Mouse (Mus musculus): ENCODE results near the gene Slc6a1. TPM values are rescaled to one million over a fixed set of nuclear protein-coding genes. Genes with fewer than 3 reads are reported as not detected.
"Not testable (repeated sequence)": the region's sequence is repeated elsewhere in the genome, so short reads cannot be mapped to it uniquely, and the experiment has no call there.

The Slc6a1 gene
- total RNA-seq, 2 experiments from 2014 or later, result 292 to 295 TPM

DNA sequence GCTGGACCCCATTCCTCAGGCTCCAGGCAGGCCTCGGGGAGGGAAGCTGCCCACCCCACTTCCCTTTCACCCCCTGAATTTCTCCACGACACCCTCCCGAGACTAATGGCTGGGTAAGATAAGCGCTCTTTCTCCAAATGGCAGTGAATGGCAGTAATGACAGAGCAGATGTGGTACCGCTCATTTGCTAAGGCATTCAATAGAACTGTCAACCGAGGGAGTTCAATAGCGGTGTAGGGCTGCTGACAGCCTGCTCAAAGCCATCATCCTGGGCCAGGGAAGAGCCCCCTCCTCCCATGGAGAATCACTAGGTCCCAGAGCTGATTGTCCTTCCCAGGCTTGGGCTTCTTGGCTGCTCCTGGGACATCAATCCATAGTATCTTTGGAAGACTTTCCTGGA lies 6.7 kb downstream of the Slc6a1 start:
- DNase-seq (ENCODE audit: extremely low spot score in 1 of 2, low spot score in 1 of 2), result no peak

DNA sequence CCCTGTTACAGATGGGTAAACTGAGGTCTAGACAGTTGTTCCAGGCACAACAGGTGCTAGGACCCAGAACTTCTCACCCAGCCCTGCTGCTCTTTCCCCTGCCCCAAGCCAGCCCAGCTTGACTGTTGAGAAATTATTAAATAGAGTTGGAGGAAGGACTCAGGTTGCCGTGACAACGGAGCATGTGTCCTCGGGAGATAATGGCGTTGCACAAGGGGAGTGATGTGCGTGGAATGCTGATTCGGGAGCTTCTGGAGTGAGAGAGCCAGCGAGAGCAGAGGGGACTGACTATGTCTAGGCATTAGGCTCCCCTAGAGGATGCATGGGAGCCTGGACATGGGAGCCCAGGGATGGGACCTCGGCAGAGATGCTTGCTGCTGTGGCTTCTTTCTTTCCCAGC lies 7.7 kb downstream of the Slc6a1 start:
- peak; percentile 56 to 68 for DNase-seq (ENCODE audit: extremely low spot score in 1 of 2, low spot score in 1 of 2)

DNA sequence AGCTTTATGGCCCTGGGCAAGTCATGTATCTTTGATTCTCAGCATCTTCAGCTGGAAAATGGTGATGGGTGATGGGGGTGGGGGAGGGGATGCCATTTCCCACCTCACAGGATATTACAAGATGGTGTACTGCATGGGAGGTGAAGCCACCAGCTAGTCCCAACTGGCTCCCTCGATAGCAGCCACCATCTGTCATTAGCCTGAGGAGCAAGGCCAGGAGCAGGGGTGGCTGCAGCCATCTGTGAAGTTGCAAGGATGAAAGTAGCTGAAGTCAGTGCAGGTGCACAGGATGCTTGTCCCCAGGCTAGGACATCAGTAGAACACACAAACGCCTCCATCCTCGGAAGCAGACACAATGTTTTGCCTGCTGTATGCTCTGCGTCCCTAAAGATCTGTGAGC lies 8.5 kb downstream of the Slc6a1 start:
- DNase-seq (ENCODE audit: extremely low spot score in 1 of 2, low spot score in 1 of 2), result no peak

DNA sequence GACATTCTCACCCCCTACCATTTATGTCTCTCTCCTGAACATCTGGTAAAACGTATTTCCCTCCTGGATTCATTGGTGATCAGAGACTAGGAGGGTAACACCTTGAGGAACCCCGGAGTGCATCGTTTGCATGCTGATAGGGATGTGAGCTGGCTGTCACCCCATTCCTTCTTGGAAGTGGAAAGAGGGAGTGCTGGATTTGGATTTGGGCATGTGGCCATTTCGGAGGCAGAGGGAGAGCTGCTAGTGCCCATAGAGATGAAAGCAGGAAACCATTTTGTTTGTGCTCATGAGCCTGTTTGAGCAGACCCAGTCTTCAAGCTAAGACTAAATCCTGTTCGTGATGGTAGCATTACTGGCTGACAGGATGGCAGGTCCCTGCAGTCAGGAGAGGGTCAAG lies 9.0 kb downstream of the Slc6a1 start:
- no peak for DNase-seq (ENCODE audit: extremely low spot score in 1 of 2, low spot score in 1 of 2)

DNA sequence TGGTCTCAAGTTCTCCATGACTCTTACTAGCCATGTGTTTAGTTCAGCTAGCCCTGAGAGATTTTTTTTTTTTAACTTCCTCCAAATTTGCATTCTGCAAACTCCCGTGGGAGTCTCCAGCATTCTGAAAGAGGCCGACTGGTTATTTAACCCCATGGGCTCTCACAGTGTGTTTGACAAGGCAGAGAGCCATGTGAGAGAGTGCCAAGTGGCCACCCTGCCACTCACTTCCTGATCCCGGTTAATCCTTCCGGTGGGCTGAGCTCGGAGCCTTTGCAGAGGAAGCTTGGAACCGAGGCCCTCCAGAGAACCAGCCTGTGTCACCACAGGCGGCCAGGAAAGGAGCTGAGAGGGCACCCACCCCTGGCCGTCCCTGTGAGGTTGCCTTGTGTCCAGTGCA lies 11.1 kb downstream of the Slc6a1 start:
- no peak for DNase-seq (ENCODE audit: extremely low spot score in 1 of 2, low spot score in 1 of 2)

DNA sequence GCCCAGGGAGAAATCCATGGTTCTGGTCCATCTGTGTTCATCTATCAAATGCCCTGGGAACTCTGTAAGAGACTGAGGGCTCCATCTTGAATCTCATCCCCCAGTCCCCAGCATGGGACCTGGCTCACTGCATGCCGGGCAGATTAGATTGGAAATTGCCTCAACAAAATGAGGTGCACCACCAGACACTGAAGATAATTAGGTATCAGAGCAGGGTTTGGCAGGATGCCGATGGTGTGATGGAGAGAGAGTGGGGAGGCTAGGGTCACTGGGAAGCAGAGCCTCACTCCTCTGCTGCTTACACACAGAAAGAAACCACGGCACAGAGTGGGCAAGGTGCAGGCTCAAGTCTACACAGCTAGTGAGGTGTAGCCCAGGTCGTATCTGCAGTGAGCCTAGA lies 12.7 kb downstream of the Slc6a1 start:
- no peak for DNase-seq (ENCODE audit: extremely low spot score in 1 of 2, low spot score in 1 of 2)

DNA sequence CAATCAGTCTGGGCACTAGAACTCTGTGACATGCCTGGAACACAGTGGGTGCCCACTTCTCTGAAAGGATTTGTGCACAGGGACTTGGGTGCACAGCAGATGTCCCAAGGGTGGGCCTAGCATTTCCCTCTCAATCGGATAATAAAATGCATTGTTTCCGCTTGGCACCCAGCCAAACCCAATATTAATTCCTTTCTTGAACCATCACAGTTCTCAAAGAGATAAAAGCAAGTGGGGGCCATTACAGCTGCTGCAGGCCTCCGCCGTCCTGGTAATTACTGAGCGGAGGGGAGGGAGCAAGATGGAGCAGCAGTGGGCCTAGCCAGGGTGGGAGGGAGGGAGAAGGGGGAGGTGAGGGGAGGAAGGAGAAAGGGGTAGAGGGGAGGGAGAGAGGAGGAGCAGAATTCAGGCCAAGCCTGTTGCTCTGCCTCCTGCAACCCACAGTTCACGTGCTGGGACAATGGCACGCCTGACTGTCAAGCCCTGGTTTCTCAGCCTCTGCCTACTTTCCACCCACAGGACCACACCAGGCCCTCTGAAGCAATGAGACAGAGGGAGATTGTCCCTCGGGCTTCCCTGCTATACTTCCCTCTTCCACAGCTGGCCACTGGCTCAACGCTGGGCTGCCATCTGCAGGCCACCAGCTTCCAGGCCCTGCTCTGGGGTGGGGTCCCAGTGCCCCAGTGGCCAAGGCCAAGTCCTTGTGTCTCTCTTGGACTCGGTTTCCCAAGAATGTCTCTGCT lies 15.0 kb downstream of the Slc6a1 start:
- DNase-seq (ENCODE audit: extremely low spot score in 1 of 2, low spot score in 1 of 2), result peak in 1 of 2 experiments; percentile 24

DNA sequence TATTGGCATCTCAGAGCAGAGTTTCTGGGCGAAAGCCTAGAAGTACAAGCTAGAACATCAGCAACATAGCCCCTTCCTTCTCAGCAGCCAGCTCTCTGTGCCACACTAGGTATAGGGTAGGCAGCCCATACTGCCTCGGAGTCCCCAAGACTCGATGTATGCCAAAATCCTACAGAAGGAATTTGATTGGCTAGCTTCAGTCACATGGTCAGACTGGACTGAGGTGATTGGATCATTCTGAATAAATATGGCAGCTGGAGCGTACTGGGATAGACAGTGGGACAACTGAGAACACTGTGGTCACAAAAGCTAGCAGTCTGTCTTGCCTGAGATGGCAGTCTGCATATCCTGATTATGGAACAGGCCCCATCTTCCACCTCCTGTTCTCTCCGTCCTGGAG lies 17.3 kb downstream of the Slc6a1 start:
- no peak for DNase-seq (ENCODE audit: extremely low spot score in 1 of 2, low spot score in 1 of 2)

DNA sequence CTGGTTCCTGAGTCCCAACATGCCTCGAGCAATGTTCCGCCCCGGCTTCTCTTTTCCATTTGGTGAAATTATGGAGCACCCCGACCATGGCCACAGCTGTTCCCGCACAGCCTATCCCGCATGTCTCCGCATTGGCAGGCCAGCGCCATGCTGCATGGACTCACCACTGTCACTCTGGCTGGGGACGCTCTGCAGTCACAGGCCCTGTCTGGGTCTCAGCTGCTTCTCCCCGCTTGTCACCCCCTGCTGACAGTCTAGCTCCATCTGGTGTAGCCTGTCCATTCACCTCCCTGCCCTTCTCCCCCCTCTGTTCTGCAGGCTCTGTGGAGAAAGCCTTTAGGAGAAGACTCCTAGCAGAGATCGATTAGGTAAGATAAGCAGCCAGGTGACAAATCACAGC lies 18.3 kb downstream of the Slc6a1 start:
- no peak for DNase-seq (ENCODE audit: extremely low spot score in 1 of 2, low spot score in 1 of 2)

DNA sequence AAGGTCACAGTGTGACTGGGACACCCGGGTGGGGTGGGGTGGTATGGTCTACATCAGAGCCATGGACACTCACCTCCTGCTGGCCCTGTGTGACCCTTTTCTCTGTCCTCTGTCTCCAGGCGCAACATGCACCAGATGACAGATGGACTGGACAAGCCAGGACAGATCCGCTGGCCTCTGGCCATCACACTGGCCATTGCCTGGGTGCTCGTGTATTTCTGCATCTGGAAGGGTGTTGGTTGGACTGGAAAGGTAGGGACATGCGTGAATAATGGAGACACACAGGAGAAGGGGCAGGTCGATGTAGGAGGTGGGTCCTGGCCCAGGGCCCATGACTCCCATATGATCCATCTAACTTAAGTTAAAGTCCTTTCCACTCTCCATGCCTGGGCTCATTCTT lies 22.2 kb downstream of the Slc6a1 start:
- no peak for DNase-seq (ENCODE audit: extremely low spot score in 1 of 2, low spot score in 1 of 2)

DNA sequence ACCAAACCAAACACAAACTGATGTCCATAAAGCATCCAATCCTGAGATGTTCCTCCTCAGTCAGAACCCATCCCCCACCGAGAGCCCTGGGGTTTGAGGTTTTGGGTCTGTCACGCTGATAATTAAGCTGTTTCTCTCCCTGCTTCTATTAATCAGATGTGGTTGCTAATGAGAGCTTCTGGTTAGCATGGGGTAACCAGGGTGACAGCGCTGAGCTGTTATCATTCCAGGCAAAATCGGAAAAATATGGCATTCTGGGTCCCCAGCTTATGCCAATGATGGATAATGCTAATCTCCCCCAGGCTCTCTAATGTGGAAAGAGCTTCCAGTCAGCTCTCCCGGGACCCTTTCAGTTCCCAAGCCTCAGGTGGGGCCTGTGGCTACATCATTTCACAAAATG lies 38.1 kb downstream of the Slc6a1 start:
- DNase-seq (ENCODE audit: extremely low spot score in 1 of 2, low spot score in 1 of 2), result no peak

DNA sequence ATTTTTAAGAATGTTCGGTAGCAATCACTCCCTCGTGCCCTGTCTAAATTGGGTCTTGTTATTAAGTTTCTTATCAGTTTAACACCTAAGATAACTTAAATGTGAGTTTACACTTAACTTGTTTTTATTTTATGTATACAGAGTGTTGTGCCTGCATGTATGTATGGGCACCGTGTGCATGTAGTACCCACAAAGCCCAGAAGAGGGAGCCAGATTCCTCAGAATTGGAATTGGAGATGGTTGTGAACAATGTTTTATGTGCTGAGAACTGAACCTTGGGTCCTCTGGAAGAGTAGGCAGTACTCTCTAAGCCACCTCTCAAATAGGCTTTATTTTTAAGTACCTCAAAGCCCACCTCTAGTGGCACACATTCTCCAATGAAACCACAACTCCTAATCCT lies 38.7 kb downstream of the Slc6a1 start:
- DNase-seq (ENCODE audit: extremely low spot score in 1 of 2, low spot score in 1 of 2), result peak in 1 of 2 experiments; percentile 15

DNA sequence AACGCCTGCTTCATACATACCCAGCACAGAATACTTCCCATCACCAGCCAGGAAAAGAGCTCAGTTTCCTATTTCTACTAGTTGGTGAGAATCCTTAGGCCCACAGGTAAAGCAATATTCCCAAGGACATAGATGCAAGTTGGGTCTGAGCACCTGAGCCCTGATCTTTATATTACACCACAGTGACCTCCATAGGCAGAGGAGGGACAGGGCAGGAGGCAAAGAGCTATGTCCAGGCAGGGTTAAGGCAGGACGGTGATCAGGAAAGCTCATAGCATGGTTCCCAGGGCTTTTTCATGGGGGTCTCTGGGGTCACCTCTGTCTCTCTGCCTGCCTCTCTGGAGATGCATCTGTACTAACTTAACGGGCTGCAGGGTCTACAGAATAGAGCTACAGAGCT lies 40.5 kb downstream of the Slc6a1 start:
- no peak for DNase-seq (ENCODE audit: extremely low spot score in 1 of 2, low spot score in 1 of 2)

DNA sequence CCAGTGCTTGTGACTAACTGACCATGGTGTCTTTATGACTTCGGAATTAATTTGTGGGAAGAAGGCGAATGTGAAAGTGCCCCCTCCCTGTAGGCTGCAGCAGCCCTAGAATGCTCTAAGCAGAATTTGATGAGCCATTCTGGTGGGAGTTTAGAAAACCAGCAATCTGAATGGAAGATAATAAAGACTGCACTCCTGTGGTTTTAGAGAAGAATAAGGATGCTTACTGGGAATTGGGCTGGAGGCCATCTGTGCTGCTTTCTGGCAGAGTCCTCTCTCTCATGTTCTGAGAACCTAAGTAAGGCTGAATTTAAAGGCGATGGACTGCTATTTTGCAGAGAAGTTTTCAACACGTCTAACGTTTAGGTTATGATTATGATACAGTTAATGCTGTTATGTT lies 42.4 kb downstream of the Slc6a1 start:
- no peak for DNase-seq (ENCODE audit: extremely low spot score in 1 of 2, low spot score in 1 of 2)

DNA sequence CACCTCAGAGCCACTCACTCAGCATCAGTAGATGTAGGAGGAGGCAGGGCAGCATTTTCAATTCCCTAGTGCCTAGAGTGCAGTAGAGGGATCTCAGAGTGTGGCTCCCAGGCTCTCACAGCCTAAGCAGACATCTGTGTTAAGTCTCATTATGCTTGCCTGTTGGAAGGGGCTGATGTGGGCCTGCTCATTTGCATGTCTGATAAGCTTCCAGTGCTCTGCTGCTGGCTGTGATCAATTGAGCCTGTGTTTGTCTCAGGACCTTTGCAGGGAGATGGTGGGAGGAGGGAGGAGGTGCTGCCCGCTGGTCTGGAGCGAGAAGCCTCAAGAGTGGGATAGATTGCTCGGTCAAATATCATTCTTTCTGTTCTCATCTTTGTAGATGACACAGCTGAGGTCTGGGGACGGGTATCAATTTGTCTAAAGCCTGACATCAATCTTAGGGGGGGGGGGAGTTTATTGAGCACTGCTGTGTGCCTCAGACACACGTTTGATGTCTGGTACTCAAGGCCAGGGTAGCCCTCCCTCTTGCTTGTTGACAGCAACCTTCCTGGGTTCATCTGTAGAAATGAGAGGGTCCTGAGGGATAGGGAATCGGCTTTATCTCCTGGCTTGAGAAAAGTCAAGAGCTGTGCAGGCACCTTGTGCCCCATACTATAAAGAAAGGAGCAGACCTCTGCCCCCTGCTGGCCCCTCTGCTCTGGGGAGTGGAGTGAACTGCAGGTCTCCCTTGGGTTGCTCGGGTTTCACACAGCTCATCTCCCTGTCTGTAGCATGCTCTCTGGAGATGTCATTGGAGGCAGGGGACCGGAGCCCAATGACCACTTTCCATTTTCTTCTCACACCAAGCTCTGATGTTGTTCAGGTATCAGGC lies 47.4 kb downstream of the Slc6a1 start:
- no peak for DNase-seq (ENCODE audit: extremely low spot score in 1 of 2, low spot score in 1 of 2)

DNA sequence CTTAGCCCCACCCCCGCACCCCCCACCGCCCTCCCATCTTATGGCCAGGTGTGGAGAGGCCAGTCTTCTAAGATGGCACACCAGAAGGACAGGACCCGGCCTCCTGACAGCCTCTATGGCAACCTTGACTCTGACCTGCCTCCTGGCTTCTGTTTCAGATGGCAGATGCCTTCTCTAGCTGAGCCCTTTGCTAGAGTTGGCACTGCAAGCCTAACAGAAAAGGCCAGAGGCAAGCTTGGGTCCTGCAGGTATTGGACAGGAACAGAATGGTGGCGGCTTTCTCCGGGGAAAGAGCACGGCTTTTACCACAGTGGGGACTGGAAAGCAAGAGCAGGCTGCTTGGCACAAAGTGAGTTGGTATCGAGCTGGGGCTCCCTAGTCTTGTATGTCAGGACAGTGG lies 49.5 kb downstream of the Slc6a1 start:
- DNase-seq (ENCODE audit: extremely low spot score in 1 of 2, low spot score in 1 of 2), result no peak

DNA sequence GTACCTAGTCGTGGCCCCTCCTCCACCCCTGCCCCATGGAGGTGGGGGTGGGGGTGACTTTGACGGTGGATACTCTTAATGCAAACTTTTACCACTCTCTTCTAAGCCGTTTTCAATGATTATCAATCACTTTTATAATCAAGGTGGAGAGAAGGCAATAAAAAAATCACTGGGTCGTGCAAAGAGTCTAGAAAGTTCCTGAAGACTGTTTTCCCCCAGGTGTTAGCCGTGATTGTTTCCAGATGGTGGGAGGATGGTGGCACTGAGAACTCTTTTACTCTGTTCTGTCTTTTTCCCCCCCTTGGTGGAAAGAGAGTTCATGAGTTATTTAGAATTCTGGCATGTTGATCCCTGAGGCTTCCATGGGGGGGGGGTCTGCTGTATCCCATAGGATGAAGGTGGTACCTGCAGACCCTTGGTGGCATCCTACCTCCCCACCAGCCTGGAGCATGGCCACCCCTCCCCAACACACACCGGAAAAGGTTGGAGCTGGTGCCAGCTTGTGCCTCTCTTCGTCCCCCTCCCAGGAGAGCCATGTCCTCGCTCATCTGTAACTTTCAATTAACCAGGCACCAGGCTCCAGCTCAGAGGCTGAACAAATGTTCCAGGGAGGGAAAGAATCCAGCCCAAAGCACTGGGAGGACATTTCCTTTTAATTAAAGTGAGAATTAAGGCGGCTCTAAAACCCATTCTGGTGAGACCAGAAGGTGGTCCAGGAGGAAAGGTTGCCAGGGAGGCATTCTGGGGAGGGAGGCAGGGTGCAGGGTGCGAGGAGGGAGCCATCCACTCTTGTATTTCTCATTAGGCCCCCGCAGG lies 53.9 kb downstream of the Slc6a1 start:
- no peak for DNase-seq (ENCODE audit: extremely low spot score in 1 of 2, low spot score in 1 of 2)

DNA sequence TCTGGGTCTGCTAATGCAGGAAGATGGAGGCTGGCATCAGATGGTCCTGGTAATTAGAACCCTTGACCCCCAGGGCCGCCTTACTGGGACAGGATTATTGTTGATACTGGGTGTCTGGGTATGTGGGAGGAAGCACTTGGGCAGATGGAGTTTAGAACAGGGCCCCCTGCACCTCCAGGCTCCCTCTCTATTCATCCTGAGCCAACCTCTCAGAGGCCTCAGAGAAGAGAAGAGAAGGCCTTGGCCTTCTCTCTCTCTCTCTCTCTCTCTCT lies 54.4 kb downstream of the Slc6a1 start:
- no peak for DNase-seq (ENCODE audit: extremely low spot score in 1 of 2, low spot score in 1 of 2)

DNA sequence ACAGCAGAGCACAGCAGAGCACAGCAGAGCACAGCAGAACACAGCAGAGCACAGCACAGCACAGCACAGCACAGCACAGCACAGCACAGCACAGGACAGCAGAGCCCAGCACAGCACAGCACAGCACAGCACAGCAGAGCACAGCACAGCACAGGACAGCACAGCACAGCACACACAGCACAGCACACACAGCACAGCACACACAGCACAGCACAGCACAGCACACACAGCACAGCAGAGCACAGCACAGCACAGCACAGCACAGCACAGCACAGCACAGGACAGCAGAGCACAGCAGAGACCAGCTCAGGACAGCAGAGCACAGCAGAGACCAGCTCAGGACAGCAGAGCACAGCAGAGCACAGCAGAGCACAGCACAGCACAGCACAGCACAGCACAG lies 58.9 kb downstream of the Slc6a1 start:
- DNase-seq (ENCODE audit: extremely low spot score in 1 of 2, low spot score in 1 of 2), result not testable (repeated sequence)

DNA sequence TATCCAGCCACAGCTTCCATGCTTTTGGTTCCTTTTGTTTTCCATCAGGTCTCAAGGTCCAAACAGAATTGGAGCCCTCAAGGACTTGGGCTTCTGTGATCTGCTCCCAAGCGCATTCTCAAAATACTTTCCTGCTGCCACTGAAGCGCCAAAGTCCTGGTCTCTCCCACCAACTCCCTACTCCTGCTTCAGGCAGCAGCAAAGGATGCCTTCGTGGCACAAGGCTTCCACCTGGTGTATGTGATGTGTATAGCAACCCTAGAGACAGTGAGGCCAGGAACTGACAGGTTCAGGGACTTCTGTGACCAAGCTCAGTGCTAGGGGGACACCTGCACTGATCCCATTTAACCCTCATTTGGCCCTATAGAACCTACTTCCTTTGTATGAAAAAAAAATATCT lies 61.3 kb downstream of the Slc6a1 start:
- DNase-seq (ENCODE audit: extremely low spot score in 1 of 2, low spot score in 1 of 2), result peak; percentile 42 to 69

DNA sequence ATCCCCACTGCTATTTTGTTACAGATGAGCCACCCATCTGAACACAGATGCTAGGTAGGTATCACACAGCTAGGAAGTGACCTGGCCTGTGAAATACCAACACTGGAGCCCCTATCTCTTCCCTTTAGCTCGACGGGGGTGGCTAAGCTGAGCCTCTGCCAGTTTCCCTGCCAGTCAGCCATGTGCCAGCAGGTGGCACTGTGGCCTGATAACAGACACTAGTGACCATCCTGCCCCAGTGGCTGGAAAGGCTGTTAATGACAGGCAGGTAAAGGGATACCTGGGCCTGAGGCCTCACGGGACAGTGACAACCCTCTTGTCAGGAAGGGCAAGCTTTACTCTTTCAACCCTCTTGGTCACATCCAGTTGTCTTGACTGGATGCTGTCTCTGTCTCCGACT lies 62.7 kb downstream of the Slc6a1 start:
- peak; percentile 68 to 85 for DNase-seq (ENCODE audit: extremely low spot score in 1 of 2, low spot score in 1 of 2)
